Mouse (Mus musculus) kidney, postnatal 0 days (tissue): Measurements from ENCODE around the gene Rsph6a. TPM values are rescaled to one million over a fixed set of nuclear protein-coding genes. Genes with fewer than 3 reads are reported as not detected.

Experiments used
- ATAC-seq: fragments of 200-750 bp; cut with Nextera tagmentation; replicated peaks from 2 replicates; pipeline ENCODE4 v1.8.0; 2017; ENCODE audit warnings: low read depth, moderate number of reproducible peaks, moderate TSS enrichment, moderate library complexity; ENCODE audit not compliant: low FRiP score
- DNase-seq: peaks from one replicate; pipeline ENCODE4 v3.0.0-alpha.2; 2016; ENCODE audit warnings: low spot score
- H3K27ac ChIP-seq: fragments of 300-500 bp; sonication (generic); 2 replicates; pipeline ENCODE4 v1.5.1; 2014; ENCODE audit warnings: mild to moderate bottlenecking
- H3K27me3 ChIP-seq: fragments of 300-500 bp; sonication (generic); 2 replicates; pipeline ENCODE4 v1.6.1; 2014; ENCODE audit warnings: low read length, mixed read lengths; ENCODE audit not compliant: insufficient read depth
- H3K36me3 ChIP-seq: fragments of 300-500 bp; sonication (generic); 2 replicates; pipeline ENCODE4 v1.6.1; 2014; ENCODE audit warnings: low read length, mixed read lengths; ENCODE audit not compliant: insufficient read depth
- H3K4me1 ChIP-seq: fragments of 300-500 bp; sonication (generic); replicated peaks from 2 replicates; pipeline ENCODE4 v1.6.1; 2014; ENCODE audit warnings: antibody characterized with exemption, low read length, mixed read lengths; ENCODE audit not compliant: insufficient read depth
- H3K4me2 ChIP-seq: fragments of 300-500 bp; sonication (generic); 2 replicates; pipeline ENCODE4 v1.6.1; 2014; ENCODE audit warnings: mild to moderate bottlenecking, low read length, moderate library complexity, mixed read lengths
- H3K4me3 ChIP-seq: fragments of 300-500 bp; sonication (generic); replicated peaks from 2 replicates; pipeline ENCODE4 v1.5.1; 2014; ENCODE audit warnings: low read depth, low read length
- H3K9ac ChIP-seq: fragments of 300-500 bp; sonication (generic); 2 replicates; pipeline ENCODE4 v1.6.1; 2014; ENCODE audit warnings: low read depth, low read length
- H3K9me3 ChIP-seq: fragments of 300-500 bp; sonication (generic); replicated peaks from 2 replicates; pipeline ENCODE4 v1.6.1; 2016; ENCODE audit warnings: low read length, inconsistent platforms, mixed read lengths
- CTCF ChIP-seq: IDR thresholded peaks from 2 replicates; pipeline ENCODE4 v1.5.1; 2016; ENCODE audit warnings: antibody characterized with exemption, low read depth, mild to moderate bottlenecking, moderate library complexity
- WGBS: fragments of 180-500 bp; shearing (Covaris S2); extraction: QIAGEN DNeasy Blood & Tissue Kit; methylation state at CpG from one replicate; pipeline ENCODE4 v1.1.7; 2014; 5-methylcytosine and 5-hydroxymethylcytosine counted together
- polyA plus RNA-seq: library from polyadenylated mRNA; unstranded; fragments of >200 nt; fragmentation: Nextera tagmentation; extraction: Ambion mirVana; gene quantifications from 2 replicates; pipeline ENCODE4 v1.2.1, GENCODE M21; 2015

Gene Rsph6a
- polyA plus RNA-seq, result not detected in 2 replicates

DNA sequence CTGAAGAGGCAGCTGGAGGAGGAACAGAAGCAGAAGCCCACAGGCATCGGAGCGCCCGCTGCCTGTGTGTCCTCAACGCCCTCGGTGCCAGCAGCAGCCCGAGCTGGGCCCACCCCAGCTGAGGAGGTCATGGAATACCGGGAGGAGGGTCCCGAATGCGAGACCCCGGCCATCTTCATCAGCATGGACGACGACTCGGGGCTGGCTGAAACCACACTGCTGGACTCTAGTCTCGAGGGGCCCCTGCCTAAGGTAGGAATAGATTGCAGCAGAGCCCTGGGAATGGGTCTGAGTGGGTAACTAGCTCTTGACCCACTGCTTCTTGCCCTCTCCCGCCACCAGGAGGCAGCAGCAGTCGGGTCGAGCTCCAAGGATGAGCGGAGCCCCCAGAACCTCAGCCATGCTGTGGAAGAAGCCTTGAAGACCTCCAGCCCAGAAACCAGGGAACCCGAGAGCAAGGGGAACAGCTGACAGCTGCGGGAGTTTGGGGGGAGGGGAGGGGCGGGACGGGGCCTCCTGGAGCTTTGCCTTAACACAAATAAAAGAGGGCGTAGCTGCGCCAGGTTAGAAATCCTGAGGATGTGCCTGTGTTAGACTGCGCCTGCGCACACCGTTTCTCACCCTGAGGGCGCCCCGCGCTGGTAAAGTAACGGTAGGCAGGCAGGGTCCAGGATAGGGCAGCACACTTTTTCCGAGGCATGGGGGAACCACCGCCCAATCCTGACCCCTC is at the start of gene Rsph6a:
TSS of gene Rsph6a (plus strand) at position 644 of the 730 bp plus-strand sequence.
- Histone ChIP-seq H3K4me3 (no peak within 1 kb of the TSS), H3K27me3 (no peaks in the 10 kb centered on the region), H3K9ac (no peak within 1 kb of the TSS), H3K4me1 (no peaks in the 10 kb centered on the region), H3K4me2 (peak within 1 kb of the TSS; percentile 16; the same call in 1 of the 2 replicates), H3K27ac (no peak within 1 kb of the TSS), H3K9me3 (no peaks in the 10 kb centered on the region), H3K36me3 (peaks cover 24% of the 10 kb centered on the region)
- DNase-seq (peak; percentile 76), ATAC-seq (peak; percentile 41)
- peak; percentile 75 for TF ChIP-seq CTCF
- WGBS, result 29% methylated on average over 32 of the region's 33 CpGs

- Histone ChIP-seq H3K4me3 (peak overlapping the region; percentile 79; the same call in 1 of the 2 replicates), H3K27ac (0 out of 2 replicates have a peak overlapping the region, but pooled peaks have one; percentile 95), H3K4me1 (peaks cover 34% of the 10 kb centered on the region), H3K27me3 (no peaks in the 10 kb centered on the region), H3K36me3 (peaks cover 9% of the 10 kb centered on the region; the same call in 1 of the 2 replicates), H3K9me3 (no peaks in the 10 kb centered on the region), H3K9ac (no peak overlapping the region), H3K4me2 (peak overlapping the region; percentile 98)
- ATAC-seq (no peak), DNase-seq (no peak)
- 81% methylated on average over 34 of the region's 34 CpGs for WGBS
- TF ChIP-seq CTCF, result no peak
Observed at GRCm38 (mm10) chr7:19005417-19006121, 48.9 kb upstream of the Rsph6a start.

DNA sequence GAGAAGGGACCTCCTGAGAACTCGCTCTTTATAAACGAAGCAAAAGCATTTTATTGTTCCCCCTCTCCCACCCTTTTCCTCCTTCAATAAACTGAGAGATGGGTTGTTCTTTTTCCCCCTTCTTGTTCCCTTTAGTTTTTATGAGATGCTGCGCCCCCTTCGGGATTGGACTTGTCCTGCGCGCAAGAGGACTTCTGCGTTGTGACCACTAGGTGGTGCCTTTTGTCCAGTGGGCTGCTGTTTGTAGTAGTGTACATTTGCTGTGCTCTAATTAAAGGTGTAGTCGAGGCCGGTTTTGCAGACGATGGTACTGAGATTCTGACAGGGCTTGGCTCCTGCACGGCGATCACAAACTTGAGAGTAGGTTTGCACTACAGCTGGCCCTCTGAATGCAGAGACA is 48.0 kb upstream of the Rsph6a start:
- H3K4me1 ChIP-seq, result peaks cover 34% of the 10 kb centered on the region
- no peak overlapping the region for H3K9ac ChIP-seq
- H3K9me3 ChIP-seq, result no peaks in the 10 kb centered on the region
- H3K4me2 ChIP-seq, result peak overlapping the region; percentile 22
- H3K27ac ChIP-seq, result peak overlapping the region; percentile 15; the same call in 1 of the 2 replicates
- WGBS, result 7% methylated on average over 12 of the region's 12 CpGs
- no peak overlapping the region for H3K4me3 ChIP-seq
- peak; percentile 96 for DNase-seq
- no peaks in the 10 kb centered on the region for H3K27me3 ChIP-seq
- peaks cover 9% of the 10 kb centered on the region; the same call in 1 of the 2 replicates for H3K36me3 ChIP-seq
- peak; percentile 18; the same call in 1 of the 2 replicates for ATAC-seq
- peak; percentile 100 for TF ChIP-seq CTCF

GRCm38 (mm10) chr7:19007026-19007977 is 47.2 kb upstream of the Rsph6a start:
- H3K4me1 ChIP-seq, result peaks cover 31% of the 10 kb centered on the region
- H3K9me3 ChIP-seq, result no peaks in the 10 kb centered on the region
- WGBS, result 58% methylated on average over 13 of the region's 13 CpGs
- peak overlapping the region; percentile 19 for H3K27ac ChIP-seq
- 0 out of 2 replicates have a peak overlapping the region, but pooled peaks have one; percentile 3 for H3K9ac ChIP-seq
- ATAC-seq (no peak), DNase-seq (no peak)
- no peak for TF ChIP-seq CTCF
- no peaks in the 10 kb centered on the region for H3K27me3 ChIP-seq
- H3K4me3 ChIP-seq, result no peak overlapping the region
- H3K36me3 ChIP-seq, result peaks cover 9% of the 10 kb centered on the region; the same call in 1 of the 2 replicates
- H3K4me2 ChIP-seq, result peak overlapping the region; percentile 22

GRCm38 (mm10) chr7:19010581-19010980 is 43.9 kb upstream of the Rsph6a start:
- peaks cover 4% of the 10 kb centered on the region; the same call in 1 of the 2 replicates for H3K36me3 ChIP-seq
- H3K27me3 ChIP-seq, result no peaks in the 10 kb centered on the region
- no peak for DNase-seq
- H3K4me3 ChIP-seq, result no peak overlapping the region
- H3K4me1 ChIP-seq, result peaks cover 18% of the 10 kb centered on the region
- ATAC-seq, result no peak
- H3K27ac ChIP-seq, result no peak overlapping the region
- H3K4me2 ChIP-seq, result no peak overlapping the region
- WGBS, result 74% methylated on average over 7 of the region's 7 CpGs
- H3K9me3 ChIP-seq, result no peaks in the 10 kb centered on the region
- no peak overlapping the region for H3K9ac ChIP-seq
- TF ChIP-seq CTCF, result no peak
